Mouse (Mus musculus): ENCODE results near the gene Prm2.

DNA sequence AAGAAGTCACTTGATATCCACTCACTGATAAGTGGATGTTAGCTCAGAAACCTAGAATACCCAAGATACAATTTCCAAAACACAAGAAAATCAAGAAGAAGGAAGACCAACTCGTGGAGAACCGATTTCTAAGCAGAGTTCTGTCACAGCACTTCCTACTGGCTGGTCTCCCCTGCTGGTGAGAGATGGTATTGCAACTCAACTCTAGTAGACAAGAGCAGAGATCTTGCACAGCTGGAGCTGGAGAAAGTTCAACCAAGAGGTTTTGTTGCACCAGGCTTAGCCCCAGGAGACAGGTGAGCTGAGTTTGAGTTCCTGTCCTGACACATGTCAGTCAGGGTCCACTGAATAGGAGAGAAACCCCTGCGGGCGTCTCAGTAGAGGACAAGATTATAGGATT, 28.8 kb downstream of the Prm2 start:
- no peak for TF ChIP-seq POLR2AphosphoS2 (IDR thresholded peaks at IDR 0.05; ENCODE audit: insufficient read length, low read depth)
- no peak for TF ChIP-seq TCF12 (IDR thresholded peaks at IDR 0.05; ENCODE audit: insufficient read depth, poor library complexity, severe bottlenecking)
- no peak for TF ChIP-seq POLR2A (IDR thresholded peaks at IDR 0.05; ENCODE audit: insufficient read length, low read depth)
- TF ChIP-seq CEBPB (IDR thresholded peaks at IDR 0.05; ENCODE audit: insufficient read depth, poor library complexity, severe bottlenecking): no peak
- TF ChIP-seq MAX (IDR thresholded peaks at IDR 0.05; ENCODE audit: low read depth): no peak
- TF ChIP-seq E2F4 (IDR thresholded peaks at IDR 0.05; ENCODE audit: insufficient read depth): no peak
- no peak for TF ChIP-seq USF1 (IDR thresholded peaks at IDR 0.05; ENCODE audit: low read depth)
- TF ChIP-seq TCF3 (IDR thresholded peaks at IDR 0.05; ENCODE audit: insufficient read length, low read depth): no peak
- TF ChIP-seq REST (IDR thresholded peaks at IDR 0.05; ENCODE audit: insufficient read depth, insufficient read length): no peak
